Mouse (Mus musculus) adrenal gland, adult 18-20 months (tissue): ENCODE measurements at regions not wholly inside any gene's neighbourhood (a gene's known extent, or its start where the extent isn't known, plus 50 kb on each side); places are given as distances from the start of the nearest gene placed in this dataset.

Experiments used
- DNase-seq, 2 experiments: peaks; one replicate each; pipeline ENCODE4 v3.0.0; 2021 to 2022; ENCODE audit warnings: low spot score in 2 of 2

GRCm38 (mm10) chr12:35863141-35863540 lies 62.3 kb upstream of the Agr3 start:
- no peak for DNase-seq

- no peak for DNase-seq
Observed at GRCm38 (mm10) chr12:35853159-35853558, 72.3 kb upstream of the Agr3 start.

DNA sequence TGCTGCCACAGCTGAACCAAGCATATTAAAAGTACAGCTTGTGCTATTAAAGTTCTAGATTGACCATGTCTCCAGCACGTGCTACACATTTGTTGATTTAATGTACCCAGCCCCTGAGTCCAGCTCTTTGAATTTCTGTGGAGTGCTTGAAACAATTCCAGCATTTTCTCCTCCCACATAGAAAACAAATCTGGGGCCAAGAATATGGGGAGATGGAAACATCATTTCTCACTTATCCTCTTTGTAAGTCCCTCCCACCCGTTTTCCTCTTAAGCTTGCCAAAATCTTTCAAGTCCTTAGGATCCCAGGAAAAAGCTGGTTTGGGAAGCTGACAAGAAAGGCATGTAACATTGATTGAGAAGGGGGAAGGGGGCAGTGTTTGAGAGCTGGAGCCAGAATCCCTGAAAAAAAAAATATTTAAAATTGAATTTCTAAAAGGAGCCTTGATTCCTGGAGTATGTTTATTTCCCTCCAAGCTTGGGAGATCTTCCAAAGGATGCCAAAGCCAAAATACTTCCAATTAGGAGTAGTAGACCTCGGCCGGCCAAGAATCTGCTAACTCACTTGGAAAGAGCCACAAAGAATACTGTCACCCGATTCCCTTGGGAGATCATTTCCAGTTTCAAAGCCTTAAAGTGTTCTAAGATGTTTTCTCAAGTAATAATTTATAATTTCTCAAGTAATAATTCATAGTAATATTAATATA lies 78.4 kb upstream of the Agr3 start:
- DNase-seq = no peak

DNA sequence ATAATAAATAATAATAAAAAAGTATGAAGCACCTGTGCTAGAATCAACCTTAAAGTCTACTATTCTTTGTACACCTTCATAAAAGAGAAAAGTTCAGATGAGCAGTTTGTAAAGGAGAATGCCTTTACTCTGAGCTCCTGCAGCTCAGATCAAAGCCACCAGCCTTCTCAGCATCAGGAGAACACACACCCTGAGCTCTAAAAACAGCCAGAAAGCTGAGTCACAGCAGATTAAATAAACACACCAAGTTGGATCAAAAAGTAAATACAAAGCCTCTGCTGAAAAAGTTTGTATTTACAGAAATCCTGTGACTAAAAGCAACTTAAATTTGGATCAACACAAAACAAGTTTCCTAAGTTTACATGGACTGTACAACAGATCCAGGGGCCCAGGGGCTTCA lies 88.5 kb upstream of the Agr3 start:
- DNase-seq = no peak

DNA sequence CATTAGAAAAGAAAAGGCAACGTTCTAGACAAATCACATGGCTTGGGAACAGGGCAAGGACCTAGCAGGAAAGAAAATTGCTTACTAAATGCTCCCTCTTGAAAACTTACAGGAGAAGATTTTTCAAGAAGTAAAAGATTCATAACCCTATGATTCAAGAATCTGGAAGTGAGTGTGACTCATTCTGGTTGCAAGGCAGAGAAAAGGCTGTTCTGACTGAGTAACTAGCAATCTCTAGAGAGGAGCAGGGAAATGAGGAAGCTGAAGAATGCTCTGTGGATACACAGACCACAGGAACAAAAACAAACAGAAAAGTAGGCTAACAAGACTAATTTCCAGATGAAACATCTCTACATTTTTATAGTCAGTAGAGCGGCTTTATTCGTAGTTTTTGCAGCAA lies 92.1 kb upstream of the Agr3 start:
- no peak for DNase-seq

DNA sequence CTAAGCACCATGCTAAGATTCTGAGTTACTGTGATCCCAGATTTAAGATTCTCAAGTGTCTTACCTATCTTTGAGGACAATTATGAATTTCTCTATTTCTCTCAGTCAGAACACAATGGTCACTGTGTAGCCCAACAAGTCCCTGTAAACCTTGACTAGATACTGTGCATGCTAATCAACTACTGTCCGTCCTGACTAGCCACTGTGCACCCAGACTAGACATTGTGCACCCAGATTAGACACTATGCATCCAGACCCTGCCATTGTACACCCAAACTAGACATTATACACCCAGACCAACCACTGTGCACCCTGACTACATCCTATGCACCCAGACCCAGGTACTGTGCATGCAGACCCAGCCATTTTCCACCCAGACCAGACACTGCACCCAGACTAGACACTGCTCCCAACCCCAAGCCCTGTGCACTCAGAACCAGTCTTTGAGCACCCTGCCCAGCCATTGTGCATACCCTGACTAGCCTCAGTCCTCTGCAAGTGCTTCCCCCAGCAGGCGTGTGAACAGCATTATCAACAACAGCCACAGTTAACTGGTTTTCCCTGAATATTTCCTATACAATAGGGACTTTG lies 93.4 kb upstream of the Agr3 start:
- no peak for DNase-seq

DNA sequence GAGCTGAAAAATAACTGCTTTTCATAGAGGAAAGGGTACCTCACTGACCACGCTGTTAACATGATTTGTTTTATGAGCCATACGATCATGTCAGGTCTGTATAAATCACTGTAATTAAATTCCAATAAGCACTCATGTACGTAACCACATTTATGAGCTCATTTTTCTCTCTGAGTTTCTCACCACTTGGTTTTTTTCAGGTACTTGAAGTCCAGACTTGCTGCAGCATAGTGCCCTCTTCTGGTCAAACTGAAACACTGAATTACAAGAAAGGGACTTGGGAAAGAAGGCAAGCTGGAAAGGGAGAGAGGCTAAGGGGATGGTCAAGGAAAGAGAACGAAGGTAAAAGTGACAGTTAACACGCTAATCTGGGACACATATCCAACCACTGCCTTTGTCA lies 94.2 kb upstream of the Agr3 start:
- DNase-seq = no peak

DNA sequence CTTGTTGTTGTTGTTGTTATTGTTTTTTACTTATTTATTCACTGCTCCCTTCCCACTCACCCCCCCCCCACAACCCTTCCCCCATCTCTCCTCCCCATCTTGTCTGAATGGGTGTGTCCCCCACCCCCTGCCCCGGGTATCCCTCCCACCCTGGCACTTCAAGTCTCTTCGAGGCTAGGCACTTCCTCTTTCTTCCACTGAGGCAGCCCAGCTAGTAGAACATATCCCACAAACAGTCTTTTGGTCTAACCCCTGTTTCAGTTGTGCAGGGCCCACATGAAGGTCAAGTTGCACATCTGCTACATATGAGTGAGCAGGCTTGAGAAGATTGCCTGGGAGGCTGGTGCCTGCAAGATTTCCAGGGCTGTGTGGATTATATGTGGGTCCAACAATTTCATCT lies 97.6 kb upstream of the Agr3 start:
- no peak for DNase-seq

DNA sequence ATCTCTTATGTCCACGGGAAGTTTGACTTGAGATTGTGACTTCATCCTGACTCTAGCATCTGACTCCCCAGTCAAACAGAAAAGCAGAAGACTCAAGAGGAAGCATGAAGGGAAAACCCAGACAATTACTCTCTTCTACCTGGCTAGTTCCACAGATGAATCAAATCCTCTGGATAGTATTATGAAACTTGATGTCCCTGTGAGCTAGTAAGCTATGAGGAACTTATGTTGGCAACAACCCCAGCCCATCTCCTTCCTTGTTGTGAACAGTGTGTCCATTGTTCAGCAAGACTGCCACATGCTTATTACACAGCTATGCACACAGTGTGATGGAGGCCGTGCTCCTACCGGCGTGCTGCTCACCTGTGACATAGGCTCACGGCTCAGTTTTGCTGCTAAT lies 98.4 kb upstream of the Agr3 start:
- DNase-seq = no peak

DNA sequence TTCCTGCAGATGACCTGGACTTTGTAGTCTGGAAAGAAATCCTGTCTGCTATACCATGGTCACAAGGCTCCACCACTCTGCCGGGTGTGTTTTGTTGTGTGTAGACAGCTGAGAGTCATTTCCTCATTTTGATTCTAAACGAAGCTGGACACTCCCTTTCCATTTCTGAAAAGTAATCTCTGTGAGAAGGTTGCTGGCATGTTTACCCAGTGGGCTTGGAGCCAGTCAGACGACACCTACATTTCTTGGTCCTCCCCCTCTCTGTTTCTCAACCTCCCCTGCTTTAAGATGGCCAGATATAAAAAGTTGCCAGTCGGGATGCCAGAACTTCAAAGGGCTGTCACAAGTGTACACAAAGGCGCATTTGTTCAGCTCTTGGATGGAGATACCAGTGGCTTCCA lies 100.8 kb upstream of the Agr3 start:
- no peak for DNase-seq

- no peak for DNase-seq
Observed at GRCm38 (mm10) chr12:35799261-35799660, 126.2 kb upstream of the Agr3 start.

GRCm38 (mm10) chr12:35775396-35775795 lies 150.0 kb upstream of the Agr3 start:
- DNase-seq = no peak

DNA sequence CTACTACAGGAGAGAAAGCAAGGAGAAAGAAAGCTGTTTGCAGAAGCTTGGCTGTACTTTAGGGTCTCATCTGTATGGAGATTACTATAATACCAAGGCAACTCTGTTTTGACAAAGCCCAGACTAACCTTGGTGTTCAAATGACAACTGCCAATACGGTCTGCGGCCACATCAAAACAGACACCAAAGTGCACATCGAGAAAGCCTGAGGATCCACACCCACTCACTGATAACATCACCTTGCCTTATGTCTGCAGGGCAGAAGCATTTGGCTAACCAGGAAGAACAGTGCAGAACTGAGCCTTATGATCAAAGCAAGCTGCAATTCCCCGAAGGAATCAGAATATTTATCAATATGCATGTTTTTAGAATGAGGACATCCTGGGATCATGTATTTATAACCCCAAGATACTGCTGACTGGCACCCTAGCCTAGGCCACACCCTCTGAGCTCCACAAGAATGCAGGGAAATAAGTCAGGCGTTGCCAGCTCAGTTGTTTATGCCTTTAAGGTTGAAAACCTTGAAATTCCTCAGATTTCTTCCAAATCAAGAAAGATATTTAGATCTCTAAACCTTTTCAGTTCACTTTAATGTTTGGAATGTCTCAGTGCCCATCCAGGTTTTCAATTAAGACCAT lies 154.9 kb upstream of the Agr3 start:
- no peak for DNase-seq

DNA sequence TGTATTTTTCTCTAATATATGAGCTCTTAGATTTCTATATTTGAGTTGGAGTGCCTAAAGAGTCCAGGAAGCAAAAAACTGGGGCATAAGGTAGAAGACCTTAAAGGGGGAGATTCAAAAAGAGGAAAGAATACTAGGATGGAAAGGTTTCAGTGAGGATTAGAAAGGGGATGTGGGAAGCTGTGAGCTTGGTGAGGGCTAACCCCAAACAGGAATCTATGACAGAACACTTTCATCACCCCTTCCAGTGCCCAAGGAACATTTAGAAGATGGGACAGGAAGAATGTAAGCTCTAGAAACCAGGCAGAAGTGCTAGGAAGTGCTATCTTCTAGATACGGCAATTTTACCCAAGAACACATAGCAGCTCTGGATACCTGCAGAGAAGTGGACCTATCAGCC lies 166.5 kb upstream of the Agr3 start:
- no peak for DNase-seq

- no peak for DNase-seq
Observed at GRCm38 (mm10) chr12:35755159-35755558, 170.3 kb upstream of the Agr3 start.

DNA sequence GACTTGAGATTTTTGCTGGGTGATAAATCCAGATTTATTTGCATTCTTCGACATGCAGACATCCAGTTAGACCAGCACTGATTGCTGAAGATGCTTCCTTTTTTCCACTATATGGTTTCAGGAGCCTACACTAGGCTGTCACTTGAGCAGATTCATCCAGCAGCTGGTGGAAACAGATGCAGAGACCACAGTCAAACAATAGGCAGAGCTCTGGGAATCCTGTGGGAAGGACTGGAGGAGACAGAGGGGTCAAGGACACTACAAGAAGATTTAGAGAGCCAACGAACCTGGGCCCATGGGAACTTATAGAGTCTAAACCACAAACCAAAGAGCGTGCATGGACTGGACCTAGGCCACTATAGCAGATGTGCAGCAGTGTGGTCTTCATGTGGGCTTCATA lies 177.4 kb upstream of the Agr3 start:
- DNase-seq = no peak

DNA sequence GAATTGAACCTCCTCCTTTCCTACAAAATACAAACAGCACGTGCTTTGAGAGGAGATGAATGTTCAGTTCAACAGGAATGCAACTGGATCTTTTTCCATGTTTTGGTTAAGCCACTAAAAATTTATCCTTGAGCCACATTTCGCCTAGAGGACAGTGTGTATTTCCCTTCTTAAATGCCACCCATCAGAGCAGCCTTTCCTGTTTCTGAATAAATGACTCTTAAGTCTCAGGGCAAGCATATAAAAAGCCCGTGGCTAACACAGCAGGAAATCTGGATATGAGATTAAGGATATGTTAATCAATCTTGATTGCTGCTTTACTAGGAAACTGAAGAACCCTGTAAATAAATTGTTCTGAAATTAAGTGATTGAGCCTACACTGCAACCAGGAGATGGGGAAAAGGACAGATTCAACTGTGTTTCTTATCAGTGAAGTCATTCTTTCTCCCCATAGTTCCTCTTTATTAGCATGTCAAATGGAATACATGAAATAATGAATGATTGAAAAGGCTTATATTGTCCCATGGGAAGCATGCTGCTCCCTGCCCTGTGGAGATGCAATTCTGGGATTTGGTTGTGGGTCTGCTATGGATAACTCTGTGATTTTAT lies 178.6 kb upstream of the Agr3 start:
- DNase-seq = no peak

DNA sequence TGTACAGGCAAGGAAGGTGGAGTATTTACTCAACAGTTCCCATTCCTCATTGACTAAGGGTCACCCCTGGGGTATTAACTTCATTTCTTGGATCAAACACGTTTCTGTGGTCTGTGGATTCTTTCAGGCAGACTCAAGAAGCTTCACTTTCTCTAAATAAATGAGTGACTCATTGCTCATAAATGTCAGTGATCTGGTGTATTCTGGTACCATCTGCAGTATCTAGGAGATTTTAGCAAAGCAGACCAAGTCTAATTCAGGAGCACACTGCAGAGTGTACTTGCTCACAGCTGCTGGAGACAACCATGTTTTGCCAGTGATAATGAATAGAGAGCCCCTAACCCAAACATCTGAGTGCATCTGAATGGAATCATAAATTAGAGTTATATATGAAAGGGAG lies 182.7 kb upstream of the Agr3 start:
- DNase-seq = no peak

DNA sequence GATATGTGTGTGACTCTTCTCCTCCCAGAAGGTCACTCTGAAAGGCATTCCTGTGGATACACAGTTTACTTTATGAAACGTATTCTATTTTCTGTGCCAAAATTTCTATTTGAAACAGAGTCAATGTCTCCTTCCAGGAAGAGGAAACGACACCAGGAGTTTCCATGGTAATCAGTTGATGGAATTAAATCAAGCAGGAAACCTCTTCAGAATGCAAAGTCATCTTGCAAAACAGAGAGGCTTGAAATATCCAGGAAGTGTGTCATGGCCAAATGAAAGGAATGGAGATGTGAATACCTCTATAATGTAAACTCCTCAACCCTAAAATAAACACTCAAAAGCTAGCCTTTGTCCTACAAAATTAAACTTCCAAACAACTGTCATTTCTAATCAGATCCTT lies 189.0 kb upstream of the Agr3 start:
- DNase-seq = no peak

DNA sequence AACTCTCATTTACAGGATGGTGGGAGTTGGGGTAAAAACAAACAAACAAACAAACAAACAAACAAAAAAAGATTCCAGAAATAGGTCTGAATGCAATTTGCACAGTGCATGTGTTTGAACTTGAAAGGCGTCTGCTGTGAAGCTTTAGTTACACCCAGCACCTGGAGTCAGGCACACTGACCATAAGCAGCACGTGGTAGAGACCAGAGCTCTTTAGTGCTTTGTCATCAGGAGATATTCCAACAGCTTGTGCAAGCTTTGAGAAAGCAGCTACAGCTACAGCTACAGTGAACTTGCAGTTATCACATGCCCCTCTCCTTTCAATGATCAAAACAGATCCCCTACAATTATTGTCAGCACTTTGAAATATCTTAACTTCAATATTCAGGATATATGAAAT lies 190.4 kb upstream of the Agr3 start:
- no peak for DNase-seq

DNA sequence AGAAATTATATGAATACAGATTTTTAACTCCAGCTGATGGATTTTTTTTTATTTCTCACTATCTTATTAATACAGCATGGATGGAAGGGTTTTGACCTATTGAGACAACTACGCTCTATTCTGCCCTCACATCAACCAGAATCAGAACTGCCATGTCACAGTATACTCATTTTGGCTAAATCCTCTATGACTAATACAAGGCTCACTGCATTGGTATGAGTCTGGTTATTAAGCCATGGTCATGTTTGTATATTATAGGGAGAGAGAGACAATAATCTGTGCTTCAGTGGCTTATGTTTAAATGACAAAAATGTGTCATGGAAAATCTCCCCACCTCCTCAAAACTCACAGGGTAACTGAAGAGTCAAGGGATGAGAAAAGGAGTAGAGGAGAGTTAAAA lies 191.0 kb upstream of the Agr3 start:
- no peak for DNase-seq

- no peak for DNase-seq
Observed at GRCm38 (mm10) chr12:35733580-35733979, 191.8 kb upstream of the Agr3 start.

- DNase-seq = no peak
Observed at GRCm38 (mm10) chr12:35725910-35726309, 191.1 kb upstream of the Ahr start.
